Mouse (Mus musculus) CD8-positive naive resting alpha-beta T cell, adult 2 months (primary cell): ENCODE measurements around the gene Bloc1s4.

Experiments
- DNase-seq, 2 experiments: peaks; one replicate each; pipeline ENCODE4 v3.0.0; 2022; ENCODE audit warnings: low read depth in 2 of 2, low spot score in 2 of 2

Bloc1s4 gene

GRCm38 (mm10) chr5:36748536-36749061, at the start of gene Bloc1s4:
Gene Bloc1s4, minus strand, starts transcription at chr5:36748650.
- DNase-seq, result peak; percentile 76 to 87

- DNase-seq, result no peak
Observed at GRCm38 (mm10) chr5:36797291-36797690, 48.8 kb upstream of the Bloc1s4 start.

GRCm38 (mm10) chr5:36796296-36797014, 48.0 kb upstream of the Bloc1s4 start, which contains the start of gene Mrfap1:
Gene Mrfap1, minus strand, starts transcription at chr5:36796772.
- peak; percentile 90 to 95 for DNase-seq

GRCm38 (mm10) chr5:36795647-36796295, 47.3 kb upstream of the Bloc1s4 start:
- DNase-seq, result peak; percentile 34 to 55

GRCm38 (mm10) chr5:36791861-36792260, 43.4 kb upstream of the Bloc1s4 start:
- no peak for DNase-seq

- DNase-seq, result no peak
Observed at GRCm38 (mm10) chr5:36786052-36786451, 37.6 kb upstream of the Bloc1s4 start.

- no peak for DNase-seq
Observed at GRCm38 (mm10) chr5:36779512-36779911, 31.1 kb upstream of the Bloc1s4 start.

- no peak for DNase-seq
Observed at GRCm38 (mm10) chr5:36778901-36779300, 30.5 kb upstream of the Bloc1s4 start.

- no peak for DNase-seq
Observed at GRCm38 (mm10) chr5:36777186-36777585, 28.7 kb upstream of the Bloc1s4 start.

- DNase-seq, result no peak
Observed at GRCm38 (mm10) chr5:36776021-36776575, 27.6 kb upstream of the Bloc1s4 start.

GRCm38 (mm10) chr5:36775317-36775716, 26.9 kb upstream of the Bloc1s4 start:
- no peak for DNase-seq

GRCm38 (mm10) chr5:36772586-36772985, 24.1 kb upstream of the Bloc1s4 start:
- DNase-seq, result no peak

- DNase-seq, result no peak
Observed at GRCm38 (mm10) chr5:36769603-36770002, 21.2 kb upstream of the Bloc1s4 start.

- DNase-seq, result no peak
Observed at GRCm38 (mm10) chr5:36766958-36767703, 18.7 kb upstream of the Bloc1s4 start.

GRCm38 (mm10) chr5:36759848-36760247, 11.4 kb upstream of the Bloc1s4 start:
- DNase-seq, result no peak

GRCm38 (mm10) chr5:36757033-36757432, 8.6 kb upstream of the Bloc1s4 start:
- peak in 1 of 2 experiments; percentile 14 for DNase-seq

- no peak for DNase-seq
Observed at GRCm38 (mm10) chr5:36750119-36751078, 1.9 kb upstream of the Bloc1s4 start.

- DNase-seq, result no peak
Observed at GRCm38 (mm10) chr5:36747794-36748535, 485 bp downstream of the Bloc1s4 start.

GRCm38 (mm10) chr5:36747071-36747470, 1.4 kb downstream of the Bloc1s4 start:
- DNase-seq, result no peak
